ENCODE assay signal across 7 mouse cellular contexts in genomic region chr13:21996840-21997185, GRCm38 (mm10). TPM values are rescaled to one million over a fixed set of nuclear protein-coding genes. Genes with fewer than 3 reads are reported as not detected.
A peak's percentile ranks its signal among the peaks of the same experiment; 100 is the strongest.
DNase-seq lines count a peak whose midpoint lies in the region; ATAC-seq and TF ChIP-seq lines count a peak whose summit lies in the region.

No protein-coding gene starts in this region.

- no peak for DNase-seq in lung, postnatal 0 days (ENCODE audit: low spot score)
- DNase-seq in lung, adult 18-20 months, result no peak
- DNase-seq in forebrain, embryonic 11.5 days (ENCODE audit: low spot score), result no peak
- no peak for DNase-seq in cerebellum, adult 9-11 months
- no peak for DNase-seq in left cerebral cortex, adult 18-20 months (ENCODE audit: low spot score in 2 of 2)

- ATAC-seq in lung, postnatal 0 days, result no peak
- no peak for ATAC-seq in forebrain, embryonic 11.5 days (replicated peaks; ENCODE audit: low FRiP score)
- no peak for ATAC-seq in limb, embryonic 13.5 days (ENCODE audit: low FRiP score, low read depth)
- ATAC-seq in stomach, embryonic 15.5 days (ENCODE audit: insufficient read depth, low FRiP score, low read depth), result no peak

- H3K36me3 ChIP-seq in lung, postnatal 0 days (ENCODE audit: insufficient read depth, low read length), result no peaks in the 10 kb centered on the region
- H3K36me3 ChIP-seq in forebrain, embryonic 11.5 days (ENCODE audit: control insufficient read depth, insufficient read depth, low read length), result no peaks in the 10 kb centered on the region
- H3K36me3 ChIP-seq in limb, embryonic 13.5 days, result no peaks in the 10 kb centered on the region
- no peaks in the 10 kb centered on the region for H3K36me3 ChIP-seq in stomach, embryonic 15.5 days

- peaks cover 50% of the 10 kb centered on the region for H3K27me3 ChIP-seq in lung, postnatal 0 days (replicated peaks; ENCODE audit: insufficient read depth, low read length)
- peaks cover 55% of the 10 kb centered on the region for H3K27me3 ChIP-seq in forebrain, embryonic 11.5 days (ENCODE audit: control insufficient read depth, insufficient read depth, low read length)
- H3K27me3 ChIP-seq in limb, embryonic 13.5 days, result peaks cover 84% of the 10 kb centered on the region
- H3K27me3 ChIP-seq in stomach, embryonic 15.5 days (replicated peaks), result peaks cover 61% of the 10 kb centered on the region

- no peak overlapping the region for H3K4me3 ChIP-seq in lung, postnatal 0 days (ENCODE audit: low read depth, low read length)
- peak overlapping the region; percentile 39 for H3K4me3 ChIP-seq in forebrain, embryonic 11.5 days (ENCODE audit: low read depth, low read length)
- peak overlapping the region; percentile 24 for H3K4me3 ChIP-seq in limb, embryonic 13.5 days
- peak overlapping the region; percentile 23 for H3K4me3 ChIP-seq in stomach, embryonic 15.5 days (replicated peaks)

- H3K27ac ChIP-seq in lung, postnatal 0 days (ENCODE audit: low read length), result no peak overlapping the region
- H3K27ac ChIP-seq in forebrain, embryonic 11.5 days (ENCODE audit: low read depth, low read length), result no peak overlapping the region
- H3K27ac ChIP-seq in limb, embryonic 13.5 days, result no peak overlapping the region
- H3K27ac ChIP-seq in stomach, embryonic 15.5 days, result no peak overlapping the region

- 0 out of 2 replicates have a peak overlapping the region, but pooled peaks have one; percentile 17 for H3K4me2 ChIP-seq in lung, postnatal 0 days (replicated peaks; ENCODE audit: low read depth, low read length)
- H3K4me2 ChIP-seq in forebrain, embryonic 11.5 days (ENCODE audit: low read depth, low read length, severe bottlenecking), result peak overlapping the region; percentile 45
- peak overlapping the region; percentile 52 for H3K4me2 ChIP-seq in limb, embryonic 13.5 days (replicated peaks)
- H3K4me2 ChIP-seq in stomach, embryonic 15.5 days, result peak overlapping the region; percentile 44

- no peaks in the 10 kb centered on the region for H3K9me3 ChIP-seq in lung, postnatal 0 days (ENCODE audit: low read length)
- no peaks in the 10 kb centered on the region for H3K9me3 ChIP-seq in forebrain, embryonic 11.5 days (ENCODE audit: control insufficient read depth, low read length)
- H3K9me3 ChIP-seq in limb, embryonic 13.5 days, result no peaks in the 10 kb centered on the region
- no peaks in the 10 kb centered on the region for H3K9me3 ChIP-seq in stomach, embryonic 15.5 days

- H3K4me1 ChIP-seq in lung, postnatal 0 days (ENCODE audit: insufficient read depth, low read depth, low read length), result no peaks in the 10 kb centered on the region
- no peaks in the 10 kb centered on the region; the same call in 1 of the 2 replicates for H3K4me1 ChIP-seq in forebrain, embryonic 11.5 days (replicated peaks; ENCODE audit: control insufficient read depth, insufficient read depth, low read length)
- H3K4me1 ChIP-seq in limb, embryonic 13.5 days, result peaks cover 8% of the 10 kb centered on the region
- peaks cover 12% of the 10 kb centered on the region; the same call in 1 of the 2 replicates for H3K4me1 ChIP-seq in stomach, embryonic 15.5 days

- 3% methylated on average over 13 of the region's 13 CpGs for WGBS in lung, postnatal 0 days
- under 1% methylated on average over 13 of the region's 13 CpGs for WGBS in forebrain, embryonic 11.5 days
- WGBS in limb, embryonic 13.5 days, result 1% methylated on average over 13 of the region's 13 CpGs
- 2% methylated on average over 13 of the region's 13 CpGs for WGBS in stomach, embryonic 15.5 days

- TF ChIP-seq EP300 in lung, postnatal 0 days (IDR thresholded peaks at IDR 0.05), result no peak

- H3K9ac ChIP-seq in lung, postnatal 0 days (replicated peaks; ENCODE audit: low read depth), result no peak overlapping the region
- no peak overlapping the region for H3K9ac ChIP-seq in forebrain, embryonic 11.5 days (ENCODE audit: low read length)
- H3K9ac ChIP-seq in limb, embryonic 13.5 days, result no peak overlapping the region
- H3K9ac ChIP-seq in stomach, embryonic 15.5 days, result no peak overlapping the region

- TF ChIP-seq CTCF in lung, postnatal 0 days (IDR thresholded peaks at IDR 0.05), result no peak

RNA-seq across cellular contexts. Expression of gene Prss16, which starts 12.7 kb away (rescaled TPM):
- polyA plus RNA-seq in lung, postnatal 0 days (2015; fragmentation: Nextera tagmentation; extraction: Ambion mirVana), result 0.62 and 1.1 TPM in 2 replicates
- polyA plus RNA-seq in forebrain, embryonic 11.5 days (2014; fragmentation: Nextera tagmentation; extraction: Ambion mirVana), result 0.37 TPM in 1 of 2 replicates, not detected in the other
- polyA plus RNA-seq in limb, embryonic 13.5 days (2015; fragmentation: Nextera tagmentation; extraction: Ambion mirVana), result 0.98 and 1.1 TPM in 2 replicates
- polyA plus RNA-seq in stomach, embryonic 15.5 days (2015; fragmentation: Nextera tagmentation; extraction: Ambion mirVana), result 0.94 and 1.5 TPM in 2 replicates
- 1 to 10 TPM in 1 of 2 experiments, under 1 TPM in 1; 0.35 to 1.2 TPM for total RNA-seq in left cerebral cortex, adult 18-20 months (2021)

RNA-seq across cellular contexts. Expression of gene Pom121l2, which starts 15.8 kb away (rescaled TPM):
- not detected in 2 replicates for polyA plus RNA-seq in lung, postnatal 0 days (2015; fragmentation: Nextera tagmentation; extraction: Ambion mirVana)
- 0.12 TPM in 1 of 2 replicates, not detected in the other for polyA plus RNA-seq in forebrain, embryonic 11.5 days (2014; fragmentation: Nextera tagmentation; extraction: Ambion mirVana)
- polyA plus RNA-seq in limb, embryonic 13.5 days (2015; fragmentation: Nextera tagmentation; extraction: Ambion mirVana), result 0.37 and 0.38 TPM in 2 replicates
- 0.09 and 0.12 TPM in 2 replicates for polyA plus RNA-seq in stomach, embryonic 15.5 days (2015; fragmentation: Nextera tagmentation; extraction: Ambion mirVana)
- total RNA-seq in left cerebral cortex, adult 18-20 months (2021), result not detected

RNA-seq across cellular contexts. Expression of gene Hist1h2ah, which starts 38.6 kb away (rescaled TPM):
- polyA plus RNA-seq in lung, postnatal 0 days (2015; fragmentation: Nextera tagmentation; extraction: Ambion mirVana), result 4.2 and 5.2 TPM in 2 replicates
- 5.6 TPM in 1 of 2 replicates, not detected in the other for polyA plus RNA-seq in forebrain, embryonic 11.5 days (2014; fragmentation: Nextera tagmentation; extraction: Ambion mirVana)
- polyA plus RNA-seq in limb, embryonic 13.5 days (2015; fragmentation: Nextera tagmentation; extraction: Ambion mirVana), result 8.8 and 11.8 TPM in 2 replicates
- 4.9 and 13.3 TPM in 2 replicates for polyA plus RNA-seq in stomach, embryonic 15.5 days (2015; fragmentation: Nextera tagmentation; extraction: Ambion mirVana)
- total RNA-seq in left cerebral cortex, adult 18-20 months (2021), result 10 to 100 TPM; 24.4 to 38.7 TPM

RNA-seq across cellular contexts. Expression of gene Hist1h2bk, which starts 38.9 kb away (rescaled TPM):
- 0.45 and 0.81 TPM in 2 replicates for polyA plus RNA-seq in lung, postnatal 0 days (2015; fragmentation: Nextera tagmentation; extraction: Ambion mirVana)
- polyA plus RNA-seq in forebrain, embryonic 11.5 days (2014; fragmentation: Nextera tagmentation; extraction: Ambion mirVana), result 5.4 and 11.9 TPM in 2 replicates
- 14.4 and 16.2 TPM in 2 replicates for polyA plus RNA-seq in limb, embryonic 13.5 days (2015; fragmentation: Nextera tagmentation; extraction: Ambion mirVana)
- 4.6 and 5.5 TPM in 2 replicates for polyA plus RNA-seq in stomach, embryonic 15.5 days (2015; fragmentation: Nextera tagmentation; extraction: Ambion mirVana)
- 10 to 100 TPM; 14.5 to 16.1 TPM for total RNA-seq in left cerebral cortex, adult 18-20 months (2021)

RNA-seq across cellular contexts. Expression of gene Hist1h4i, which starts 44.3 kb away (rescaled TPM):
- 4.1 and 4.6 TPM in 2 replicates for polyA plus RNA-seq in lung, postnatal 0 days (2015; fragmentation: Nextera tagmentation; extraction: Ambion mirVana)
- 52.1 and 59.1 TPM in 2 replicates for polyA plus RNA-seq in forebrain, embryonic 11.5 days (2014; fragmentation: Nextera tagmentation; extraction: Ambion mirVana)
- 25.3 and 27.8 TPM in 2 replicates for polyA plus RNA-seq in limb, embryonic 13.5 days (2015; fragmentation: Nextera tagmentation; extraction: Ambion mirVana)
- 19.1 and 19.3 TPM in 2 replicates for polyA plus RNA-seq in stomach, embryonic 15.5 days (2015; fragmentation: Nextera tagmentation; extraction: Ambion mirVana)
- 10 to 100 TPM; 71.8 to 81.6 TPM for total RNA-seq in left cerebral cortex, adult 18-20 months (2021)
